Mouse (Mus musculus): ENCODE measurements around the gene Lats2. TPM values are rescaled to one million over a fixed set of nuclear protein-coding genes. Genes with fewer than 3 reads are reported as not detected.

The Lats2 gene
- polyA plus RNA-seq, 1 experiment, result 35.2 TPM

DNA sequence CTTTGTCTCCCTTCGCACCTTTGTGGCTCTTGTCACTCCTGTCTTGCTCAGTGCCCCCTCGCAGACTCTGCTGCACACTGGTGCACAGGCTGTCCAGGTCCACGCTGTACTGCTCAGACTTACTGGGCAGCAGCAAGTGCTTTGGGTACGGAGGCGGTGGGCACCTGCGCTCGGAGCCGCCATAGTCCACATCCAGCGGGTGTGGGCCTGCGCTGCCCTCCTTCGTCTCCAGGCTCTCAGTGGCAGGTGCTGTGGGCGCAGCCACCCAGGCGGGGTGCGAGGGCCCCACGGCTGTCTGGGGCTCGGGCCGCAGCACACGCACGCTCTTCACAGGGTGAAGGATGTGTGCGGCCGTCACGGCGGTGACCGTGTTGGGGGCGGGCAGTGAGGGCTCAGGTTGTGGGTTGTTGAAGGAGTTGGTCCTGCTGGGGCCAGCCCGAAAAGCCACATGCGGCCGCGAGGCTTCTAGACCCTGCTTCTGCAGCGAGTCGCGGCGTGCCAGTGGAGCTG lies 58.7 kb downstream of the Lats2 start:
- peaks cover 45% of the 10 kb centered on the region for H3K36me3 ChIP-seq (ENCODE audit: control insufficient read depth, insufficient read depth, low read length)
- H3K27me3 ChIP-seq (ENCODE audit: control insufficient read depth, insufficient read depth, low read length), result no peaks in the 10 kb centered on the region
- H3K27ac ChIP-seq (ENCODE audit: insufficient read depth, low read length), result no peak overlapping the region
- 96% methylated on average over 33 of the region's 33 CpGs for WGBS
- TF ChIP-seq CTCF (IDR thresholded peaks at IDR 0.05; ENCODE audit: extremely low read depth, insufficient read depth, insufficient read length, insufficient replicate concordance) (no peak), POLR2A (IDR thresholded peaks at IDR 0.05; ENCODE audit: low read depth, low read length) (no peak)
- no peaks in the 10 kb centered on the region; the same call in 1 of the 2 replicates for H3K4me1 ChIP-seq (ENCODE audit: control insufficient read depth, insufficient read depth, insufficient read length)
- H3K4me3 ChIP-seq (ENCODE audit: extremely low read depth, insufficient read depth, insufficient read length), result no peak overlapping the region
- DNase-seq (ENCODE audit: low read depth in 1 of 2, low spot score in 2 of 2), result no peak

DNA sequence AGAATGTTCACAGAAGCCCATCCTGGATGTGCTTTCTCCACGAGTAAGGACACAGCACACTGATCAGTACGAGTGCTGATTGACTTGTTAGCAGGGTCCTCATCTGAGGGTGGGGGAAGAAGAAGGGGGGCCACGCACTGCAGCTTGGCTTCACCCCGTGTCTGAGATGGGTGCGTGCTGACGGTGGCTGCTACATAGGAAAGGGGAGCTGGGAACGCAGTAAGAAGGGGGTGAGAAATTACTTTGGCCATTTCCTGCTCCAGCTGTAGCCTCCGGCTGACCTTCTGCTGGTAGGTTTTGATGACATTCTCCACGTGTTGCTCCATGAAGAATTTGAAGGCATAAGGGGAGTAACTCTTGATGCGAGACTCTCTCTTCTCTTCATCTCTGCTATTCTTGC lies 59.2 kb downstream of the Lats2 start:
- 91% methylated on average over 10 of the region's 10 CpGs for WGBS
- H3K36me3 ChIP-seq (ENCODE audit: control insufficient read depth, insufficient read depth, low read length), result peaks cover 50% of the 10 kb centered on the region
- DNase-seq (ENCODE audit: low read depth in 1 of 2, low spot score in 2 of 2), result no peak
- H3K4me3 ChIP-seq (ENCODE audit: extremely low read depth, insufficient read depth, insufficient read length), result no peak overlapping the region
- H3K27me3 ChIP-seq (ENCODE audit: control insufficient read depth, insufficient read depth, low read length), result no peaks in the 10 kb centered on the region
- no peak overlapping the region for H3K27ac ChIP-seq (ENCODE audit: insufficient read depth, low read length)
- no peak for TF ChIP-seq POLR2A (IDR thresholded peaks at IDR 0.05; ENCODE audit: low read depth, low read length)
- TF ChIP-seq CTCF (IDR thresholded peaks at IDR 0.05; ENCODE audit: extremely low read depth, insufficient read depth, insufficient read length, insufficient replicate concordance), result no peak
- no peaks in the 10 kb centered on the region; the same call in 1 of the 2 replicates for H3K4me1 ChIP-seq (ENCODE audit: control insufficient read depth, insufficient read depth, insufficient read length)

DNA sequence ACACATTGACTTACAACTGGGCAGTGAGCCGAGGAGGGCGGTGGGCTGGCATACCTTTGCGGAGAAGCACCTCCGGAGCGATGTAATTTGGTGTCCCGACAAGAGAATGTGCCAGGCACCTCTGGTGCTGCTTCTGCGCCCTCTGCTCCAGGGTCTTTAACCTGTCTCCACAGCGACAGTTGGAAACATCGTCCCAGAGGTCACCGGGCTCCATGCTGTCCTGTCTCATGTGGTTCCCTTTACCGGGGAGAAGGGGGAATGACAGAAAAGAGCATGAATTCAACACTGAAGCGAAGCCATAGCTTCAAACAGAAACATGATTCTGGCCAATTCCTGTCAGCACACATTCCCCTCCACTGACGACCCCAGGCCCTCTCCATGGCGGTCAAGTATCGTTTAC lies 62.1 kb downstream of the Lats2 start:
- Histone ChIP-seq H3K27me3 (ENCODE audit: control insufficient read depth, insufficient read depth, low read length) (no peaks in the 10 kb centered on the region), H3K4me3 (ENCODE audit: extremely low read depth, insufficient read depth, insufficient read length) (no peak overlapping the region), H3K4me1 (ENCODE audit: control insufficient read depth, insufficient read depth, insufficient read length) (no peaks in the 10 kb centered on the region; the same call in 1 of the 2 replicates), H3K27ac (ENCODE audit: insufficient read depth, low read length) (no peak overlapping the region), H3K36me3 (ENCODE audit: control insufficient read depth, insufficient read depth, low read length) (peaks cover 53% of the 10 kb centered on the region)
- TF ChIP-seq CTCF (IDR thresholded peaks at IDR 0.05; ENCODE audit: extremely low read depth, insufficient read depth, insufficient read length, insufficient replicate concordance) (no peak), POLR2A (IDR thresholded peaks at IDR 0.05; ENCODE audit: low read depth, low read length) (no peak)
- WGBS, result 97% methylated on average over 15 of the region's 15 CpGs
- no peak for DNase-seq (ENCODE audit: low read depth in 1 of 2, low spot score in 2 of 2)

DNA sequence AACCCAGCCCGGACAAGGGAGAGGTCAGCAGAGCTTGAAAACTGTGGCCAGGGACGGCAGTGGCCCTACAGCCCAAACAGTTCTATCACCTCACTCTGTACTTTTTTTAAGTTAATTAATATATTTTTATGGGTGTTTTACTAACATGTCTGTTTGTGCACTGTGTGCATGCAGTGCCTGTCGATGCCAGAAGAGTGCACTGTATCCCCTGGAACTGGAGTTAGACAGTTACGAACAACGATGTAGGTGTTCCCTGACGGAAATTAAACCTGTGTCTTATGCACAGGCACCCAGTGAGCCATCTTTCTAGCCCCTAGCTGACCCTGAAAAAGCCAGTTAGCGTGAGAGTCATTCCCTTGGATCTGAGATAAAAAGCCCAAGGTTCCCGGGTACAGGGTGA lies 62.6 kb downstream of the Lats2 start:
- Histone ChIP-seq H3K4me3 (ENCODE audit: extremely low read depth, insufficient read depth, insufficient read length) (no peak overlapping the region), H3K27ac (ENCODE audit: insufficient read depth, low read length) (no peak overlapping the region), H3K36me3 (ENCODE audit: control insufficient read depth, insufficient read depth, low read length) (peaks cover 54% of the 10 kb centered on the region), H3K4me1 (ENCODE audit: control insufficient read depth, insufficient read depth, insufficient read length) (no peaks in the 10 kb centered on the region; the same call in 1 of the 2 replicates), H3K27me3 (ENCODE audit: control insufficient read depth, insufficient read depth, low read length) (no peaks in the 10 kb centered on the region)
- no peak for DNase-seq (ENCODE audit: low read depth in 1 of 2, low spot score in 2 of 2)
- no peak for TF ChIP-seq POLR2A (IDR thresholded peaks at IDR 0.05; ENCODE audit: low read depth, low read length)
- peak; percentile 19; the same call in 1 of the 2 replicates for TF ChIP-seq CTCF (IDR thresholded peaks at IDR 0.05; ENCODE audit: extremely low read depth, insufficient read depth, insufficient read length, insufficient replicate concordance)
- WGBS, result 93% methylated on average over 8 of the region's 8 CpGs

DNA sequence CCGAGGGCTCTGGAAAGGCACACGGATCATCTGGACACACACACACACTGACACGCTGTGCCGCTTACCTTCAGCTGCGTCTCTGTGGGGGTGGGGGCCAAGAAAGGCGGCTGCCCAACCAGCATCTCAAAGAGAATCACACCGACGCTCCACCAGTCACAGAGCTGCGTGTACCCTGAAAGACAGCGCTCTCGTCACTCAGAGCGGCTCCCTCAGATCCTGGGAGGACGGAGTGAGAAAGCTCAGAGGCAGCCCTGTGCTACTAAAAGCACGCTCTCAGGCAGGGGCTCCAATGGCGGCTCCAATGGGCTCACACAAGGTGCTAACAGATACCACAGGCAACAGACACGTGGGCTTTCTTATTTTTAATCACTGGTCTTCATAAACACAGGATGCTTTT lies 63.9 kb downstream of the Lats2 start:
- Histone ChIP-seq H3K27ac (ENCODE audit: insufficient read depth, low read length) (no peak overlapping the region), H3K36me3 (ENCODE audit: control insufficient read depth, insufficient read depth, low read length) (peaks cover 45% of the 10 kb centered on the region), H3K27me3 (ENCODE audit: control insufficient read depth, insufficient read depth, low read length) (no peaks in the 10 kb centered on the region), H3K4me1 (ENCODE audit: control insufficient read depth, insufficient read depth, insufficient read length) (no peaks in the 10 kb centered on the region), H3K4me3 (ENCODE audit: extremely low read depth, insufficient read depth, insufficient read length) (no peak overlapping the region)
- no peak for DNase-seq (ENCODE audit: low read depth in 1 of 2, low spot score in 2 of 2)
- WGBS, result 95% methylated on average over 16 of the region's 16 CpGs
- TF ChIP-seq POLR2A (IDR thresholded peaks at IDR 0.05; ENCODE audit: low read depth, low read length) (no peak), CTCF (IDR thresholded peaks at IDR 0.05; ENCODE audit: extremely low read depth, insufficient read depth, insufficient read length, insufficient replicate concordance) (no peak)

DNA sequence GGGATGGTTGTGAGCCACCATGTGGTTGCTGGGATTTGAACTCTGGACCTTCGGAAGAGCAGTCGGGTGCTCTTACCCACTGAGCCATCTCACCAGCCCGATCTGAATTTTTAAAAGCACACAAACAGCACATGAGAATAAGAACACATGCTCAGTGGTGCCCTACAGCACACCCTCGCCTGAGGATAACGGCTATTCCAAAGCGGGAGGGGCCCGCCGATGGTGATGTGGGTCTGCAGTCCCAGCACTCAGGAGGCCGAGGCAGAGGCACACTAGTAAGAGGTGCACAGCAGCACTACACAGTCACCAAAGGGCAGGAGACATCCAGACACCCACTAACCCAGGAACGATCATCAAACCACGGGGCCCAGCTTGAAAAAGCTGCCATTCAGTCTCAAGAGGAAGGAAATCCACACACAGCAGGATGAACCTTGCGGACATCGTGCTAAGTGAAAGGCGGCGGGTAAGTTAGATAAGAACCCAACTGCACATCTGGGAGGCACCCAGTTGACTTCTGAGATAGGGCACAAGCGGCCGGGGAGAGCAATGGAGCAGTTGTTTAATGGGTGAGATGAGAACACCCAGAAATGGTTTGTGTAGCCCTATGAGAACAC lies 65.6 kb downstream of the Lats2 start:
- no peaks in the 10 kb centered on the region for H3K27me3 ChIP-seq (ENCODE audit: control insufficient read depth, insufficient read depth, low read length)
- H3K4me3 ChIP-seq (ENCODE audit: extremely low read depth, insufficient read depth, insufficient read length), result no peak overlapping the region
- H3K27ac ChIP-seq (ENCODE audit: insufficient read depth, low read length), result no peak overlapping the region
- WGBS, result 55% methylated on average over 17 of the region's 17 CpGs
- H3K4me1 ChIP-seq (ENCODE audit: control insufficient read depth, insufficient read depth, insufficient read length), result no peaks in the 10 kb centered on the region
- no peak for DNase-seq (ENCODE audit: low read depth in 1 of 2, low spot score in 2 of 2)
- peaks cover 38% of the 10 kb centered on the region for H3K36me3 ChIP-seq (ENCODE audit: control insufficient read depth, insufficient read depth, low read length)
- TF ChIP-seq CTCF (IDR thresholded peaks at IDR 0.05; ENCODE audit: extremely low read depth, insufficient read depth, insufficient read length, insufficient replicate concordance) (no peak), POLR2A (IDR thresholded peaks at IDR 0.05; ENCODE audit: low read depth, low read length) (no peak)

DNA sequence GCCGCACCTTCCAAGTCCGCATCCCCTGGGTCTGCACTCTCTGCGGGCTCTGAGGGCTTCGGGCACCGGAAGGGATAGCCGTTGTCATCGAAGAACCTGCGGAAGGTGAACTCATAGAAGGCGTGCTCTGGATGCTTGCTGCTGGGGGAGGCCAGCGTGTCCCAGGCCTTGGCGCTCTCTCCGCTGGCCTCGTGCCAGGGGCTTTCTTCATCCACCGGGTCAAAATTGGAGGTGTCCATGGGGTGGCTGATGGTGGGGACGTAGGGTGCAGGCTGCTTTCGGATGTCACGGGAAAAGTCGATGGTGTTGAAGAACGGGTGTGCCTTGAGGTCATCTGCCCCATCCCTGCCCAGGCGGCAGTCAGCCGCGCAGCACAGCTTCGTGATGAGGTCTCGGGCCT lies 66.9 kb downstream of the Lats2 start:
- TF ChIP-seq CTCF (IDR thresholded peaks at IDR 0.05; ENCODE audit: extremely low read depth, insufficient read depth, insufficient read length, insufficient replicate concordance) (no peak), POLR2A (IDR thresholded peaks at IDR 0.05; ENCODE audit: low read depth, low read length) (no peak)

More for the DNA sequence above, 66.9 kb downstream of the Lats2 start:
- Histone ChIP-seq H3K27me3 (ENCODE audit: control insufficient read depth, insufficient read depth, low read length) (no peaks in the 10 kb centered on the region), H3K4me1 (ENCODE audit: control insufficient read depth, insufficient read depth, insufficient read length) (no peaks in the 10 kb centered on the region), H3K27ac (ENCODE audit: insufficient read depth, low read length) (no peak overlapping the region), H3K4me3 (ENCODE audit: extremely low read depth, insufficient read depth, insufficient read length) (no peak overlapping the region), H3K36me3 (ENCODE audit: control insufficient read depth, insufficient read depth, low read length) (peaks cover 32% of the 10 kb centered on the region)
- 96% methylated on average over 24 of the region's 24 CpGs for WGBS
- DNase-seq (ENCODE audit: low read depth in 1 of 2, low spot score in 2 of 2), result no peak
